Mouse (Mus musculus): ENCODE results near the gene Gm21958. TPM values are rescaled to one million over a fixed set of nuclear protein-coding genes. Genes with fewer than 3 reads are reported as not detected.

Gm21958 gene
- polyA plus RNA-seq, 1 experiment: not detected

DNA sequence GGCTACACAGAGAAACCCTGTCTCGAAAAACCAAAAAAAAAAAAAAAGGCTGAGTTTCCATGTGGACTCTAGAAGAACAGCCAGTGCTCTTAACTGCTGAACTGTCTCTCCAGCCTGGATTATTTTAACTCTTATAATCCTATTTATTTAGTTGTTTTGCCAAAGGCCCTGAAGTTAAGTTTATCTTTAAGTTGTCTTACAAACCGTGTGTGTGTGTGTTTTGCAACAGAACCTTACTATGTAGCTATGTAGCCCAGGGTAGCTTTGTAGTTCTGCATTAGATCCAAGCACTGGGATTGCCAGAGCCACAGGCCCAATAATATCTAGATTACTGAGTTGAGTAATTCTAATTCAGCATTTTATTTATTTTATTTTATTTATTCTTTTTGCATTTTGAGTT, 11.2 kb upstream of the Gm21958 start:
- Histone ChIP-seq H3K36me3 (ENCODE audit: control insufficient read depth, insufficient read depth) (peaks cover 47% of the 10 kb centered on the region), H3K27me3 (ENCODE audit: control insufficient read depth, insufficient read depth, insufficient read length) (no peaks in the 10 kb centered on the region), H3K79me2 (ENCODE audit: control insufficient read depth, insufficient read depth) (peaks cover 5% of the 10 kb centered on the region), H3ac (ENCODE audit: control insufficient read depth, insufficient read length) (no peak overlapping the region), H3K4me2 (ENCODE audit: low read depth) (no peak overlapping the region), H3K4me3 (no peak overlapping the region)
- TF ChIP-seq MAX (IDR thresholded peaks at IDR 0.05; ENCODE audit: low read depth) (no peak), CEBPB (IDR thresholded peaks at IDR 0.05; ENCODE audit: insufficient read depth, poor library complexity, severe bottlenecking) (no peak), USF1 (IDR thresholded peaks at IDR 0.05; ENCODE audit: low read depth) (no peak), POLR2A (IDR thresholded peaks at IDR 0.05; ENCODE audit: insufficient read length, low read depth) (no peak), TCF3 (IDR thresholded peaks at IDR 0.05; ENCODE audit: insufficient read length, low read depth) (no peak), TCF12 (IDR thresholded peaks at IDR 0.05; ENCODE audit: insufficient read depth, poor library complexity, severe bottlenecking) (no peak), E2F4 (IDR thresholded peaks at IDR 0.05; ENCODE audit: insufficient read depth) (no peak), MYOD1 (IDR thresholded peaks at IDR 0.05; ENCODE audit: control insufficient read depth in 1 of 3, insufficient read length in 2 of 3, low read depth in 2 of 3) (no peak), SRF (IDR thresholded peaks at IDR 0.05; ENCODE audit: control insufficient read depth, insufficient read length, low read depth) (no peak), REST (IDR thresholded peaks at IDR 0.05; ENCODE audit: insufficient read depth, insufficient read length) (no peak), MYOG (IDR thresholded peaks at IDR 0.05; ENCODE audit: control insufficient read depth in 1 of 3, insufficient read depth in 1 of 3, insufficient read length in 2 of 3, low read depth in 2 of 3) (no peak), POLR2AphosphoS2 (IDR thresholded peaks at IDR 0.05; ENCODE audit: insufficient read length, low read depth) (no peak)

DNA sequence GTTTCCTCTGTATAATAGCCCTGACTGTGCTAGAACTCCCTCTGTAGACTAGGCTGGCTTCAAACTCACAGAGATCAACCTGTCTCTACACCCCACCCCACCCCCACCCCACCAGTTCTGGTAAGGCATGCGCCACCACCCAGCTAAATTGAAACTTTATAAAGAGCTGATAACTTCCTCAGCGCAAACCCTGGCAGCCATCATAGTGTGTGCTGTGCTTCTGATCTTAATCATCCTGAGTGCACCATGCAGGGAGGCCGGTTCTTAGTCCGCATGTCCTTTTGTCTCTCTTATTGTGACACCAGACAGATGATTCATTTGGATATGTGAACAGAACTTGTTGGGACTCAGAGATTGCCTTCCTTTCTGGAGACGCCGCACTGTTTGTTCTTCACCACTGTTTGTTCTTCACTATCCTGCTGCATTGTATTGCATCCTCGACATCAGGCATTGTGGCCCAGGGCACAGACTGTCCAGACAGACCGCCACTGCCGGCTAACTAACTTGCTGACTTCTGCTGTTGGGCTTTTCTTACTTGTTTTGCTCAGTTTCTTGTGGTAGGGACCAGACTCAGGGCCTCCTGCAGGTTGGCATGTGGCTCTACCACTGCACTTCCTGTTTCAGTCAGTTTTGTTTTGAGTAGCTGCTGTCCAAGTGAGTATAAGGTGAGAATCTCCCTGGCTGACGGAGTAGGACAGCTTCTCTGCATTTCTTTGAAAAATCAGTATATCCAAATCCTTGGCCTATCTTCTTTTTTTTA, 9.8 kb upstream of the Gm21958 start:
- Histone ChIP-seq H3K79me2 (ENCODE audit: control insufficient read depth, insufficient read depth) (peaks cover 5% of the 10 kb centered on the region), H3K36me3 (ENCODE audit: control insufficient read depth, insufficient read depth) (peaks cover 41% of the 10 kb centered on the region), H3K4me3 (no peak overlapping the region), H3ac (ENCODE audit: control insufficient read depth, insufficient read length) (no peak overlapping the region), H3K4me2 (ENCODE audit: low read depth) (no peak overlapping the region), H3K27me3 (ENCODE audit: control insufficient read depth, insufficient read depth, insufficient read length) (no peaks in the 10 kb centered on the region)
- TF ChIP-seq E2F4 (IDR thresholded peaks at IDR 0.05; ENCODE audit: insufficient read depth): no peak
- TF ChIP-seq TCF12 (IDR thresholded peaks at IDR 0.05; ENCODE audit: insufficient read depth, poor library complexity, severe bottlenecking): no peak
- TF ChIP-seq REST (IDR thresholded peaks at IDR 0.05; ENCODE audit: insufficient read depth, insufficient read length): no peak
- TF ChIP-seq TCF3 (IDR thresholded peaks at IDR 0.05; ENCODE audit: insufficient read length, low read depth): no peak
- TF ChIP-seq MAX (IDR thresholded peaks at IDR 0.05; ENCODE audit: low read depth): no peak
- TF ChIP-seq MYOG (IDR thresholded peaks at IDR 0.05; ENCODE audit: control insufficient read depth in 1 of 3, insufficient read depth in 1 of 3, insufficient read length in 2 of 3, low read depth in 2 of 3): no peak
- TF ChIP-seq CEBPB (IDR thresholded peaks at IDR 0.05; ENCODE audit: insufficient read depth, poor library complexity, severe bottlenecking): no peak
- no peak for TF ChIP-seq SRF (IDR thresholded peaks at IDR 0.05; ENCODE audit: control insufficient read depth, insufficient read length, low read depth)
- no peak for TF ChIP-seq POLR2A (IDR thresholded peaks at IDR 0.05; ENCODE audit: insufficient read length, low read depth)
- no peak for TF ChIP-seq USF1 (IDR thresholded peaks at IDR 0.05; ENCODE audit: low read depth)
- TF ChIP-seq MYOD1 (IDR thresholded peaks at IDR 0.05; ENCODE audit: control insufficient read depth in 1 of 3, insufficient read length in 2 of 3, low read depth in 2 of 3): no peak
- no peak for TF ChIP-seq POLR2AphosphoS2 (IDR thresholded peaks at IDR 0.05; ENCODE audit: insufficient read length, low read depth)

DNA sequence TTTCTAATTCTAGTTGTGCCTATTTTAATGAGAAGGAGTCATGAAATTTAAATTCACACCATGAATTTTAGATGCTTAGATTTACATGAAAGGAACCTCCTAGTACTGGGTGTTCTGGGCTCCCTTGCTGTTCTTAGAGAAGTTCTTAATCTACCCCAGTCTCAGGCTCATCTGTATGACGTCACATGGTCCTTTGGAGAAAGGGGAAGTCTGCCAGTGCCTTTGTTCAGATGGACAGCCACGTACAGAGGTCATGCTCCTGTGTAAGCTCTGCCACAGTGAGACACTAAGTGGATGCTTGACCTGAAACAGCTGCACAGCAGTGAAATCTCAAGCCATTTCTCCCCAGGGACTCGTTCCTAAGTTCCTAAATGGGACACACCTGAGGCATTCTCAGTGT, 4.8 kb upstream of the Gm21958 start:
- Histone ChIP-seq H3K4me3 (no peak overlapping the region), H3ac (ENCODE audit: control insufficient read depth, insufficient read length) (no peak overlapping the region), H3K27me3 (ENCODE audit: control insufficient read depth, insufficient read depth, insufficient read length) (no peaks in the 10 kb centered on the region), H3K4me2 (ENCODE audit: low read depth) (no peak overlapping the region), H3K79me2 (ENCODE audit: control insufficient read depth, insufficient read depth) (peaks cover under 1% of the 10 kb centered on the region), H3K36me3 (ENCODE audit: control insufficient read depth, insufficient read depth) (peaks cover 66% of the 10 kb centered on the region)
- no peak for TF ChIP-seq POLR2A (IDR thresholded peaks at IDR 0.05; ENCODE audit: insufficient read length, low read depth)
- no peak for TF ChIP-seq REST (IDR thresholded peaks at IDR 0.05; ENCODE audit: insufficient read depth, insufficient read length)
- TF ChIP-seq MYOG (IDR thresholded peaks at IDR 0.05; ENCODE audit: control insufficient read depth in 1 of 3, insufficient read depth in 1 of 3, insufficient read length in 2 of 3, low read depth in 2 of 3): no peak
- no peak for TF ChIP-seq MYOD1 (IDR thresholded peaks at IDR 0.05; ENCODE audit: control insufficient read depth in 1 of 3, insufficient read length in 2 of 3, low read depth in 2 of 3)
- TF ChIP-seq MAX (IDR thresholded peaks at IDR 0.05; ENCODE audit: low read depth): no peak
- no peak for TF ChIP-seq TCF3 (IDR thresholded peaks at IDR 0.05; ENCODE audit: insufficient read length, low read depth)
- no peak for TF ChIP-seq USF1 (IDR thresholded peaks at IDR 0.05; ENCODE audit: low read depth)
- no peak for TF ChIP-seq E2F4 (IDR thresholded peaks at IDR 0.05; ENCODE audit: insufficient read depth)
- TF ChIP-seq TCF12 (IDR thresholded peaks at IDR 0.05; ENCODE audit: insufficient read depth, poor library complexity, severe bottlenecking): no peak
- TF ChIP-seq CEBPB (IDR thresholded peaks at IDR 0.05; ENCODE audit: insufficient read depth, poor library complexity, severe bottlenecking): no peak
- no peak for TF ChIP-seq POLR2AphosphoS2 (IDR thresholded peaks at IDR 0.05; ENCODE audit: insufficient read length, low read depth)
- no peak for TF ChIP-seq SRF (IDR thresholded peaks at IDR 0.05; ENCODE audit: control insufficient read depth, insufficient read length, low read depth)

DNA sequence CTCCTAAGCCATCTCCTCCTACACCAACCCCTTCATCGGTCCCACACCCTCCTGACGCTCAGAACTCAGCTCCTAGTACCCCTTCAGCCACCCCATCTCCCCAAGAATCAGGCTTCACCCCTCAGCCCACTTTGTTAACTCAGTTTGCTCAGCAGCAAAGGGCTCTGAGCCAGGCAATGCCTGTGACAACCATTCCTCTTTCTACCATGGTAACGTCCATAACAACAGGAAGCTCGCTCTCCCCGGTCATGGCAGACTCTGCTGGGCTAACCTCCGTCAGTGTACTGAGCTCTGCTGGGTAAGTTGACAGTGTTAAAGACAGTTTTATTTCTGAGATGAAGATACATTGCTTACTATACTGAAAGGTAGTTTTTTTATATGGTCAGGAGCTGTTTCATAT, 3.2 kb upstream of the Gm21958 start:
- H3ac ChIP-seq (ENCODE audit: control insufficient read depth, insufficient read length): no peak overlapping the region
- H3K27me3 ChIP-seq (ENCODE audit: control insufficient read depth, insufficient read depth, insufficient read length): no peaks in the 10 kb centered on the region
- no peak overlapping the region for H3K4me3 ChIP-seq
- H3K4me2 ChIP-seq (ENCODE audit: low read depth): no peak overlapping the region
- TF ChIP-seq POLR2AphosphoS2 (IDR thresholded peaks at IDR 0.05; ENCODE audit: insufficient read length, low read depth): no peak
- no peak for TF ChIP-seq TCF3 (IDR thresholded peaks at IDR 0.05; ENCODE audit: insufficient read length, low read depth)
- TF ChIP-seq USF1 (IDR thresholded peaks at IDR 0.05; ENCODE audit: low read depth): no peak
- no peak for TF ChIP-seq REST (IDR thresholded peaks at IDR 0.05; ENCODE audit: insufficient read depth, insufficient read length)
- no peak for TF ChIP-seq MAX (IDR thresholded peaks at IDR 0.05; ENCODE audit: low read depth)
- no peak for TF ChIP-seq E2F4 (IDR thresholded peaks at IDR 0.05; ENCODE audit: insufficient read depth)
- TF ChIP-seq MYOG (IDR thresholded peaks at IDR 0.05; ENCODE audit: control insufficient read depth in 1 of 3, insufficient read depth in 1 of 3, insufficient read length in 2 of 3, low read depth in 2 of 3): no peak
- TF ChIP-seq CEBPB (IDR thresholded peaks at IDR 0.05; ENCODE audit: insufficient read depth, poor library complexity, severe bottlenecking): no peak
- TF ChIP-seq SRF (IDR thresholded peaks at IDR 0.05; ENCODE audit: control insufficient read depth, insufficient read length, low read depth): no peak
- TF ChIP-seq TCF12 (IDR thresholded peaks at IDR 0.05; ENCODE audit: insufficient read depth, poor library complexity, severe bottlenecking): no peak
- peaks cover 73% of the 10 kb centered on the region for H3K36me3 ChIP-seq (ENCODE audit: control insufficient read depth, insufficient read depth)
- H3K79me2 ChIP-seq (ENCODE audit: control insufficient read depth, insufficient read depth): no peaks in the 10 kb centered on the region
